Mouse (Mus musculus): ENCODE measurements around the gene B4galt5.

The B4galt5 gene

DNA sequence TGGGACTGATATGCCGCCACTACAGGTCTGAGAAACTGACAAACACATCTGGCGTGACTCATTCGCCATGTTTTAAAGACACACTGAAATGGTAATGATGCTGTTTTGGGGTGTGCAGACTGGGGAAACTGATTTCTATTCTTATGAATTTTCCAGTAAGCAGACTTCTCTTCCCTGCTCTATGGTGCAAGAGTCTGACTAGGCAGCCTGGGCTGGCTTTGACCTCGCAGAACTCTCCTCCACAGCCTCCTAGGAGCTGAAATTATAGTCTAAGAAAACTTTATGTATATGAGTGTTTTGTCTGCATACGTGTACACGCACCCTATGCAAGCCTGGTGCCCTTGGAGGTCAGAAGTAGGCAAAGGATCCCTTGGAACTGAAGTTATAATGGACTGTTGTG is 45.2 kb downstream of the B4galt5 start:
- DNase-seq (ENCODE audit: low read depth): no peak

DNA sequence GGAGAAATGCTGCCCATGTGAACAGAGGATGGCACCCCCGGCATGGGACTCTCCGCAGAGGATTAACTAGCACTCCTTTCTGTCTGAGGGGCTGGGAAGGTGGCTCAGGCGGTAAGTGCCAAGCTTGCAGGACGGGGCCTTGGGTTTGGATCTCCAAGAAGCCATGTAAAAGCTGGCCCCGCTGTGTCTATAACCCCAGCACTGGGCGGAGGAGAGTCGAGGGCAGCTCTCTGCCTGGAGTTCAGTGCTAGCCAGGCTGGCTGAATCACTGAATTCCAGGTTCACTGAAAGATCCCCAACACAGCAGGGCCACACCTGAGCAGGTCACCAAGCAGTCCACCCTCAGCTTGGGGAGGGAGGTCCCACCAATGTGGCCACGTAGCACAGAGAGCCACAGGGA is 45.8 kb downstream of the B4galt5 start:
- DNase-seq (ENCODE audit: low read depth): no peak

DNA sequence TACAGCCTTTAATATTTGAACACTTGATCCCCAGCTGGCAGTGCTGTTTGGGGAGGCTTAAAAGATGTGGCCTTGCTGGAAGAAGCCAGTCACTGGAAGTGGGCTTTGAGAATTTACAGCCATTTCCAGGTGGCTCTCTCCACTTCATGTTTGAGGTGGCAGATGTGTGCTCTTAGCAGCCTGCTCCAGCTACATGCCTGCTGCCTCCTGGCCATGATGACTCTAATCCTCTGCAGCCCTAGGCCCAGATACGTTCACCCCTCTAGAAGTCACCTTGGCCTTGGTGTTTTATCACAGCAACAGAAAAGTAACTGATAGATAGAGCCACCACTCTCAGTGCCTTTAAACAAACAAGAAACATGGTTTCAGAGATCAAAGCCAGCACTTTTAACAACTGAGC is 46.3 kb downstream of the B4galt5 start:
- DNase-seq (ENCODE audit: low read depth): no peak

DNA sequence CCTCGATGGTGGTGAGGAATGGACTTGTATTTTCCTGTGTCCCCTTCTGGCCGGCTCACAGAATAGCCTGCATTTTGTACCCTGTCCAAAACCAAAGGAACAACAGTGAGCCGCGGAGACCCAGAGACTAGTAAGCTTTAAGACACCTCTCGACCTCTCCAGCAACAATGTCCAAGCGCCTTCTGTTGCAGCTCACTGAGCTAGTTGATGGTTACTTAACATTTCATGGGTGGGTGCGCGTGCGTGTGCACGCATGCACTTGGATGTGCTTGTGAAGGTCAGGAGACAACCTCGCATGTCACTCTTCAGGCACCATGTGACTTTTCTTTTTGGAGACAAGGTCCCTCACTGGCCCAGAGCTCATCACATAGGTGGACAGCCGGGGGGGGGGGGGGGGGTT is 47.0 kb downstream of the B4galt5 start:
- no peak for DNase-seq (ENCODE audit: low read depth)

DNA sequence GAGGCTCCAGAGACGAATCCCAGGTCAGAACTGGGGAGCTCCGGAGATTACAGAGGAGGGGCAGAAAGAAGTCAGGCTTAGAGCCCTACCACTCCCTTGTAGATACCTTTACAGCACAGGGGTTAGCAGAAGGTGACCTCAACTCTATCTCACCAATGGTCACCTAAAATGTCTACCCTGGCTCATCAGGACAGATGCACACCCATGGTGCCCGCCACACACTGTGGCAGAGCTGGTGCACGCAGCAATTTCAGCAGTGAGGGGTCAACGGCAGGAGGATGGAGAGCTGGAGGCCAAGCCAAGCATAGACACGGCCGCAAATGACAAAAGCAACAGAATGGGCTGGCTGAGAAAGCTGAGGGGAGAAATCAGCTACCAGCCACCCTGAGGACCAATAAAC is 47.4 kb downstream of the B4galt5 start:
- no peak for DNase-seq (ENCODE audit: low read depth)

DNA sequence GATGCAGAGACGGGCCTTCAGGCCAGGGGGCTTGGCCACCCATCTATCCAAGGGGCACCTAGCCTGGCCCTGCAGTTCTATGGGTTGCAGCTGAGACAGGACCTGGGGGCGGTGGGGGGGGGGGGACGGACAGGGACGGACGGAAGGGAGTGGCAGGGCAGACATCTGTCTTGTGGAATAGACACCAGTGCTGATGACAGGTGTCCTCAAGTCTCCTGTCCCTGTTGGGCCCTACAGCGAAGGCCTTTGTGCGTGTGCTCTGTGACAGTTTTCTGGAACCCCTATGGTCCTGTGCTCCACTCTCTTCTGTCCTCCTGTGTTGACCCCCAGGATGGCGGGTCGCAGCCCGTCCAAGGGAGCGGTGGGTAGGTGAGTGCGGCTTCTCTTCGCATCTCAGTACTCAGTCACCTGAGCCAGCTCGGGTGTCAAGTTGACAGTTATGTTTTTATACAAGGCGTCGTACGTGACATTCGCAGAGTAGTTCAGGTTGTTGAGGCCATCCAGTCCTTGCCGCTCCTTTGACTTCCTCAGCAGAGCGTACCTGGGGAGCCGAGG is 48.0 kb downstream of the B4galt5 start:
- no peak for DNase-seq (ENCODE audit: low read depth)

DNA sequence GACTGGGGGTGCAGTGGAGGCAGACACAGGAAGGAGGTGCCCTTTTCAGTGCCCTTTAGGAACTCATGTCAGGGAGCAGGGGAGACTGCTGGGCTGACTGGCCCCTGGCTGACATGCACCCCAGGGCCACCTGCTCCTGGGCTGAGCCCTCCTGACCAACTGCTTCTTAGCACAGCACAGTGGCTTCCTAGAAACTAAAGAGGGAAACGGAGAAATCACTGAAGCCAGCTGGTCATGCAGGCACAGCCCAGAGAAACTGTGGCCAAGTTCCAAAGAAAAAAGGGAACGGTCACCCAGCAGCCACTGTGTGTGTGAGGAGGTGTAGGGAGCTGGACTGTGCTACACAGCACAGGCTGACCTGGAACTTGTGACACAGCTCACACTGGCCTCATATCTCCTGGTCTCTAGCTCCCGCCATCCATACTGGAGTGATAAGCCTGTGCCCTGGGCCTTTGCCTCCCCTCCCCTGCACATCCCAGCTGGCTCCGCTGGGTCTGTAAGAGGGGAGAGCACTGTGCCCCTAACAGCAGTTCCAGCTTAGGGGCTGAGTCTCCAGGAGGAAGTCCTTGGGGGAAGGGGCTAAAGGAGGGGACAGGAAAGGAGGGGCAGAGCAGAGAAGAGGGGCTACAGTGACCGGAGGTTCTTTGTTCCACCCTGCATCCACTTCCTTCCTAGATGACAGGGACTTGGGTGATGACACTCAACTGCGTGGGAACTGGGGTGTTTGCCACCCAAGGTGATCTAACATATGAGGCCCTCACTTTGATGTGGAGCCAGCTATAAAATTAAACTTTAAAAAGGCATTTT is 48.9 kb downstream of the B4galt5 start:
- DNase-seq (ENCODE audit: low read depth): no peak

DNA sequence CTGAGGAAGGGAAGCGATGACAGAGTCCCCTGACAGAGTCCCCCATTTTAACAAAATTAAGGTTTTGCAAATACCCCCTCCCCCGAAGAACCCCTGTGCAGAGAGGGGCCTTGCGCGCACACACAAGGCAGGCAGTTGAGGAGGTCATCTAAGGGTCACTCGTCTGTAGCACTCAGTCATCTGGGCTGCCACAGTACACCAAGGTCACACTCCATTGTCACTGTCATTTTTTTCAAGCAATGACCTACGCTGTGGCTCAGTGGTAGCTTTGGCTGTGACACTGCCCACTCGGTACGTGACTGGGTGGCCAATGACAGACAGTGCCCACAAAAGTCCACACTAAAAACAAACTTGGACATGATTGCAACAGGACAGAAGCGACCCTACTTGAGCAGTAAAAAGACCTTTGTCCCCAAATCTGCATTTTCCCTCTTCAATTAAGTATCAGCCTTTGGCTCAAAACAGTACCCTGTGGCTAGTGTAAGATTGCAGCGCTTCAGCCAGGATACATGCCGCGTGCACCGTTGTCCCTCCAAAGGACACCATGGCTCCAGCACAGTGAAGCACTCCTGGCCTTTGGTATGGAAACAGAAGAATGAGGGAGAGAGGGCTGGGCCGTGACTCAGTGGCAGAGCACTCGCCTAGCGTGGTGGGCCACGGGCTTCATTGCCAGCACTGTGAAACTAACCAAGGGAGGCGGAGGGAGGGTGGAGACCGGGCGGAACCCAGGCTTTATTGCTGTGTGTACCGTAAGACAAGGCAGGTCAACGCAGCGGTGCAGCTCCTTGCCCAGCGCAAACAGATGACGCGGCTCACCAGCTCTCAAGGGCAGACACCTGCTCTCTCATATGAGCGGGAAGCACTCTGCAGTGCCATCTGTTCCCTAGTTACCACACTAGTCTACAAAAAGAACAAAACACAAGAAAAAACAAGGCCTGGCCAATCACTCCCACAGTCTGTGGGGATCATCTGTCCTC is 50.0 kb downstream of the B4galt5 start:
- no peak for DNase-seq (ENCODE audit: low read depth)

DNA sequence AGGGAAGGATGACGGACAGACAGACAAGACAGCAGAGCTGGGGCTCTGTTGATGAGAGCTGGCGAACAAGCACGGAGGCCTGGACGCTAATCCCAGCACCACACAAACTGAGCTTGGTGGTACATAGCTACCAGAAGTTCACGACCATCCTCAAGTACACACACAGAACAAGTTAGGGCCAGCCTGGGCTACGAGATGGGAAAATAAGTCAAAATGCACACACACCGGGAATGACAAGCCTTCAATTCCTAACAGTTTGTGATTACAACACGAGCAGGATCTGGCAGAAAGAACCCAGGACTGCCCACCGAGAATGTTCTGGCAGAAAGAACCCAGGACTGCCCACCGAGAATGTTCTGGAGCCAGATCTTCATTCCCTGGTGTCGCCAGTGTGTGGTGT is 51.0 kb downstream of the B4galt5 start:
- no peak for DNase-seq (ENCODE audit: low read depth)

DNA sequence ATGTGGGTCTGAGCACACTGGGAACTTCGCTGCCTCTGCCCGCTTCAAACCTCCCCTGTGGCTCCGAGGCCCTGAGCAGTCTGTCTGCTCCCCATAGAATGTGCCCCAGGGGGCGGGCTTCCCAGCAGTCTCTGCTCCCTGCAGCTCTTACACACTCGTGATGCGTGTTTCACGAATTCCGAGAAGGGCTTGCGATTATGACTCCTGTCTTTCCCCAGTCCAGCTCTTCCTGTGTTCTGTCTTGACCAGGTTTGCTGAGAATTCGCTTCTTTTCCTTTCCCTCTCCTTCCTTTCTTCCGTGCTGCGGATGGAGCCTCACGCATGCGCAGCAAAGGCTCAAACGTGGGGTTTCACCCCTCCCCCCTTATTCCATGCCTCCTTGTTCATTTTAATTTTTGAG is 54.1 kb downstream of the B4galt5 start:
- no peak for DNase-seq (ENCODE audit: low read depth)

DNA sequence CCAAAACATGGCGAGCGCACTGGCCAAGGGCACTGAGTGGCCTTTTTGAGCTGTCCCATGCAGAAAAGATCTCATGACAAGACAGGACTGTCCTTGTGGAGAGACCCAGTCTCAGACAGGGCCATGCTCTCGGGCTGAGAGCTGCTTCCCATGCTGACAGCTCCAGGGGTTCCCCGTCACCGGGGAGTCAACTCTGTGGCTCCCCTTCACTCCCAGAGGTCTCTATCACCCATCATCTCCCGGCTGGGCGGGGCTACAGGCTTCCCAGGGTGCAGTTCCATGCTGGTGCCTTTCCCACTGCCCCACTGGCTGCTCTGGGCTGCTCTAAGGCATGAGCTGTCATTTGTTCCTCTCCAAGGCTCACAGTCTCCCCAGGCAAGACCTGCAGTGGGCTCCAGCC is 54.8 kb downstream of the B4galt5 start:
- DNase-seq (ENCODE audit: low read depth): no peak

DNA sequence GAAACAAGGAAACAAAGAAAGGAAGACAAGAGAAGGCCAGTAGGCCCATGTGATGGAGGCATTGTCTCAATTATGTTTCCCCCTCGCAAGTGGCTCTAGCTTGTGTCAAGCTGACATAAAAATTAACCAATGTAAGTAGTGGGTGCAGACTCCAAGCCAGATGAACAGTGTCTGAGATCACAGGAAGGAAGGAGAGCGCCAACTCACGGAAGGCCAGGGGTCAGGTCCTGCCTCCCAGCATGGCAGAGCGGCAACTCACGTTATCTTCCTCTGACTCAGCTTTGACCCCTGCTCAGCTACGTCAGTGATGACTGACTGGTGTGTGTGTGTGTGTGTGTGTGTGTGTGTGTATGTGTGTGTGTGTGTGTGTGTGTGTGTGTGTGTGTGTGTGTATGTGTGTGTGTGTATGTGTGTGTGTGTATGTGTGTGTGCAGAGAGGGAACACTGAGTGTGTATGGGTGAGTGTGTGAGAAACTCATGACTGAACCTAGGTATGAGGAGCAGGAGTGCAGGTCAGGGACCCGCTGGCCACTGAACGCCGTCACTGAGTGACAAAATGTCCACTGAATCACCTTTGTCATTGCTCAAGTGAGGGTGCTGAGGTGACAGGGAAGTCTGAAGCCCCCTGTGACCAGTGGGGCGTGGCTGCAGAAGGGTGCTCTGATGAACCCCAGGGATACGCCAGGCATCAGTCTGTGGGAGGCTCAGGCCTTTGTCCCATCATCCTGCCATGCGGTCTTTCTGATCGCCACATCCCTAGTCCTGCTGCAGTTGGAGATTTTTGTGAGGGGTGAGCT is 55.5 kb downstream of the B4galt5 start:
- DNase-seq (ENCODE audit: low read depth): no peak

DNA sequence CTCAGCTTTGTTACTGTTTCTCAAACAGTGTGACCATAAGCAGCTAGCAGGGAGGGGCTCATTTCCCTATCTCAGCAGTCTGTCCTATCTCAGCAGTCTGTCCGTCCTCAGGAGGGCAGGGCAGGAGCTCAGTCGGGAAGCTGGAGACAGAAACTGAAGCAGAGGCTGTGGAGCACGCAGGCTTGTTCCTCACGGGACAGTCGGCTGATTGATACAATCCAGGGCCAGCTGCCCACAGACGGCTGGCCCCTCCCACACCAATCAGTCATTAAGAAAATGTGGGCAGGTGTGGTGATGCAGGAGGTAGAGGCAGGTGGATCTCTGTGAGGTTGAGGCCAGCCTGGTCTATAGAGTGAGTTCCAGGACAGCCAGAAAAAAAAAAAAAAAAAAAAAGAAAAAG is 56.1 kb downstream of the B4galt5 start:
- DNase-seq (ENCODE audit: low read depth): peak; percentile 40

DNA sequence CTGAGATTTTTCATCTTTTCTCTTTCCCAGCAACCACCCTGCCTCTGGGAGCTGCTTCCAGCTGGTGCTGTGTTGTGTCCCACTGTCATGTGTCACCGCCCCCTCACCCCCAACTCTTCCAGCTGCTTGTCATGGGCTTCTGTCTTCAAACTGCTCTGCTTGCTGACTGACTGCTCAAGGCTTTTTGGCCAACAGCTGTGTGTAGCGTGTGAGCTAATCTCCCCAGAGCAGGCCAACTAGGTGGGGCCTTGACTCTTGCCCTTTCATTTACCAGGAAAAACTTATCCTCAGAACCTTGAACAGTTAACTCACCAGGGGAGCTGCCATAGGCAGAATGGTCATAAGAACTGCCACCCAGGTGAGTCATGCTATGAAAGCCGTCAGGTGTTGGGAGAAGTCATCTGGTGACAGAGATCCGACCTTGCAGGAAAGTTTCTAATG is 56.8 kb downstream of the B4galt5 start:
- peak; percentile 64 for DNase-seq (ENCODE audit: low read depth)

DNA sequence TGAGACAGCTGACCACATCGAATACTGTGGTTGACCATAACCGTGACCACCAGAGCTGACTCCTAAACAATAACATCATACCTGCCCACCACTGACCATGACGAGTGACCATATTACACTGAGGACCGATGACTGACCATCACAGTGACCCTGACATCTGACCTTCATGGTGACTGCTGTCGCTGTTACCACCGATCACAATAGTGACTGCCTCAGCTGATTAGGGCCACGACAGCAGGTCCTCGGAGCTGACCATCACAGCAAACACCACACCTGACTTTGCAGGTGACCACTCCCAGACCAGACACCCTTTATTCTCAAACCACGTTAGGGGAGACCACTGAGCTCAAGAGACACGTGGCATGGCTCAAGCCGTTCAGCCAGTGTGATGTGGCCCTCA is 57.3 kb downstream of the B4galt5 start:
- no peak for DNase-seq (ENCODE audit: low read depth)

DNA sequence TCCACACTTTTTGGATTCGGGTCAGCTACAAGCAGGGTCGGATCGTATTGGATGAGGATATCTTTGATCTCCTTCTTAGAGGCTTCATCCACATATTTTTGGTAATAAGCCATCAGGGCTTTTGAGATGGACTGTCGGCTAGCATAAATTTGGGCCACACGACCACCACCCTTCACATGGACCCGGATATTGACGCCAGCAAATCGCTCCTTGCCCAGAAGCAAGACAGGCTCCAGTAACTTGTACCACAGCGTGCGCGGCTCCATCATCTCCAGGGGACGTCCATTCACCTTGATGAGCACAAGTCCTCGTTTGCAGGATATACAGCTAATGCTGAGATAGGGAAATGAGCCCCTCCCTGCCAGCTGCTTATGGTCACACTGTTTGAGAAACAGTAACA is 67.5 kb downstream of the B4galt5 start:
- no peak for DNase-seq (ENCODE audit: low read depth)

DNA sequence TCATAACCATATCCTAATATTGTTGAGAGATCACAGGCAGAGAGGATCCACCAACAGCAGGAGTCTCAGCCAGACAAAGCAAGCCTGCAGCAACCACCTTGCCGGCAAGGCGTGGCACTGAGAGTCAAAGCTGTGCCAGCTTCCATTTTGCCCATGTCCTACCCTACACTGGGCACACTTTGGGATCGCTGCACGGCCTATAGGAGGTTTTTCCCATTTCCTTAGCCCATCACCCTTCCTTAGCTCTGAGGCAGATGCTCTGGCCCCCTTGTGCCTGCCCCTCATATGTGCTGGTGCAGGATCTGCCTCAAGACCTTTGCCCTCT is 68.0 kb downstream of the B4galt5 start:
- no peak for DNase-seq (ENCODE audit: low read depth)

DNA sequence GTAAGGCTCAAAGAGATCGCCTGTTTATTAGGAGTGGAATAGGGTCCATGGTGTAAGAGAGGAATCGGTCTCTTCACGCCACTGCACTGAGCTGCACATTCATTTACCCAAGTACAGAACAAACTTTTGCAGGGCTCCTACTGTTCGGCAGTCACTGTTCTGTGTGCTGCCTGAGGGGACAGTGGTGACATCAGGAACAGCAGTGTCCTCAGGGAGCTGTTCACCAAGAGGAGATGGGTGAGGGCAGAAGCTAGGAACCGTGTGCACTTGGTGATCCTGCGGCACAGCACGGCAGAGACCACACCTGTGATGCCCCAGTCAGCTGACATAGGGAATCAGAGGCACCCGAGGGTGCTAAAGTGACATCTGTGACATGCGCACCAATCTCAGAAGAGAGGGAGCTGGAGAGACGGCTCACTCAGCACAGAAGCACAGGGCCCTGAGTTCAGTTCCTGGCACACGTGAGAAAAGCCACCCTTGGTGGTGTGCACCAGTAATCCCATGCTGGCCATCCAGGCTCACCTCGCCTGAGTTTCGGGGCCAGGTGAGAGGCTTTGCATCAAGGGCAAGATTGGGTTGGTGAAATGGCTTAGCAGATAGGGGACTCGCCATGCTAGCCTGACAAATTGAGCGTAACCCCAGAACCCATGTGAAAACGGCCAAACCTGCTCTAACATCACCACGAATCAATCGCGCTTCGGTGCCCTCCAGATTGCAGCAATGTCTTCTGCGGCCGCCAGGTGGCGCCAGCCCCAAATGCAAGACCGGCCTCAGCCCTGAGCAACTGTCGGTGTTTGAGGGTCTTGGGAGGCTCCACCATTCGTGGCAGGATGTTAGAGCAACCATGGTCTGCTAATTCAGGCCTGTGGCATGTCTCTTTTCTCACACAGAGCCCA is 68.6 kb downstream of the B4galt5 start:
- DNase-seq (ENCODE audit: low read depth): no peak

DNA sequence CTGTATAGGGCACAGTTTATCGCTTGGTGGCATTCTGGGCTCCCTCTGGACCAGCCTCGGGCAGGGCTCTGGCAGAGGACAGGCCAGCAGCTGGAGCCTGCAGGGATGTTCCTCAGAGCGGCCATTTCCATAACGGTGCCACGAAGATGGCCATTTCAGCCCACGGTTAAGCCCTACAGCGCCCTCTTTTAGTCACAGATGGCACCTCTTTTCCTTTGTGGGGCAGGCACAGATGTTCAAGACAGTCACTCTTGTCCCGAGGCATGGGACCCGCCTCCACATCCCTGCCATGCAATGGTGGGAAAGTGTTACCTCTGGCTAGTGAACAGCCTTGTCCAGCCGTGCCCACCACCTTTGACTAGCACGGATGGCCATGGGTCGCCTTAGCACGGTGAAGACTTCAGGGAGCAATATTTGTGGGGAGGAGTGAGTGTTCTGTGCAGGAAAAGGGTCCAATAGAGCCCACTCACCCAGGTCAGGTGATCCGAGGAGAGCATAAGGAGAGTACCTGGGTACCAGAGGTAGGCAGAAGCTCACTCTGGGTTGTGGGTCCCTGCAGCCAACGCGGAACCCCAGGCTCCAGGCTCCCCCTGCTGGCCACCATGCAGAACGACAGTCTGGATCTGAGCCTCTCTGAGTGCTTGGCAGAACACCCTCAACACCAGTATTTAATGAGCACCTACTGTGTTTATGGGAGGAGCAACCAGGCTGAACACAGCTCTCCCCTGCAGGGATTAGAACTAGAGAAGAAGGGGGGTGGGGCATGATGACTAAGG is 70.0 kb downstream of the B4galt5 start:
- DNase-seq (ENCODE audit: low read depth): no peak

DNA sequence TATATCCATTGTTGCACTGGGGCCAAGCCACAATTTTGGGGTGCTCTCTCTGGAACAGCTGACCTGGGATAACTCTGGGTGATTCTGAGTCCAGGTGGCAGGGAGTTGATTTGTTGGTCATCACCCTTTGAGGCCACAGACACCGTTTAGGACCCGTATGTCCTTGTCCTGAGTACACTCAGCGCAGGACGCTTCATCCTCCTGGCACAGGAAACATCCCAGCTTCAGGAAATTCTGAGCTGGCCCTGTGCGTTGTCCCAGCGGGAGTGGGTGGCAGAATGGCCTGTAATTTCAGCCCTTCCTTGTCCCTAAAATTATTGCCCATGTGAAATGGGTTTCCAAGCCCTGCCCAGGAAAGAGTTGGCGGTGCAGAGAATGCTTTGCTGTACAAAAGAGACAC is 71.0 kb downstream of the B4galt5 start:
- no peak for DNase-seq (ENCODE audit: low read depth)

Measured in c-Kit-positive CD71-positive TER-119-negative erythroid progenitor cells, embryonic 14.5 days (primary cell).